Mouse (Mus musculus) kidney, adult 18-20 months (tissue): ENCODE data around the gene Osbp2.

Experiments
- DNase-seq: peaks from one replicate; pipeline ENCODE4 v3.0.0; 2021

Osbp2 gene

DNA sequence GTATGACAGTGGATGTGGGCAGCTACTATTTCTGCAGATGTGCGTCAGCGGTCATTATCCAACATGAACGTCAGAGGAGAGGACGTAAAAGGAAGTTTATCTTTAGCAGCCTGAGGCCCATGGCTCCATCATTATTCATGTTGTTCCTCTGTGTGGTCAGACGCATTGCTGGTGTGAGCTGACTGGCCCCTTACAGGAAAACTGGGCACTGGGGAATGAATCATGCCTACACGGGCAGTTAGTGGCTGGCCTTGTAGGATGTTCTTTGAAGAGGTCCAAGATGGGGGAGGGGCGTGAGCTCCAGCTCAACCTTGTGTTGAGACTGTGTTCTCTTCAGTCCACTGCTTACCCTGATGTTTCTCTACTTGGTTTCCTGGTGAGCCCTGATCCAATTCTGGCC is 109.0 kb downstream of the Osbp2 start:
- no peak for DNase-seq

DNA sequence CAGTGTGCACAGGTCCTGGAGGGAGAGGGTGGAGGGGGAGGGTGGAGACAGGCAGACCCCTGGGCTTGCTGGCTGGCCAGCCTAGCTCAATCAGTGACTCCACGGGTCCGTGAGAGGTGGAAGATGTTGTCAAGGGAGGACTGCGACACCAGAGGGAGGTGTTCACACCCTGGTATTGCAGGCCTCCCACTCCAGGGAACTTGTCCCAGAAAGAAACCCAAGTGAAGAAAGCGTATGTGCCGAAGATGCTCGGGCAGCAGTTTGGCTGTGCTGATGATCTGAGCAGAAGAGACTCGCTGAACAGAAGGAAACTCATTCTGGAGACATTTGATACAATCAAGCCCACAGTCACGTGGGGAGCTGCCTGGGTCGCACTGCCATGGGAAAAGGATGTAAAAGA is 109.8 kb downstream of the Osbp2 start:
- DNase-seq = no peak

DNA sequence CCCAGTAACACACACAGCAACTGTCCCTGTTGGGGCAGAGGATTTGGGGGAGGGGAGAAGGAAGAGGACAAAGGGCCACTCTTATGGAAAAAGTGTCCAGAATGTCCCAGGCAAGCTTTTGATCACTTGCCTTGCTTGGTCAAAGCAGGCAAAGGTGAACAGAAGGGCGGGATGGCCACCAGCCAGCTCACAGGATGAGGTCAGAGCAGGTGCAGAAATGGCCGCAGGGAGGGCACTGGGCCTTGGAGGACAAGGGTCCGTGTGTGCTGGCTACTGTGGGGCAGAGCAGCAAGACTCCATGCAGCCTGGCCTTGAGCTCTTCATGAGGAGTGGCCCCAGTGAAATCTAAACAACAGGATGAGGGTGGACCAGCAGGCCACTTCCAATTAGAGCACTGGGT is 110.9 kb downstream of the Osbp2 start:
- no peak for DNase-seq

DNA sequence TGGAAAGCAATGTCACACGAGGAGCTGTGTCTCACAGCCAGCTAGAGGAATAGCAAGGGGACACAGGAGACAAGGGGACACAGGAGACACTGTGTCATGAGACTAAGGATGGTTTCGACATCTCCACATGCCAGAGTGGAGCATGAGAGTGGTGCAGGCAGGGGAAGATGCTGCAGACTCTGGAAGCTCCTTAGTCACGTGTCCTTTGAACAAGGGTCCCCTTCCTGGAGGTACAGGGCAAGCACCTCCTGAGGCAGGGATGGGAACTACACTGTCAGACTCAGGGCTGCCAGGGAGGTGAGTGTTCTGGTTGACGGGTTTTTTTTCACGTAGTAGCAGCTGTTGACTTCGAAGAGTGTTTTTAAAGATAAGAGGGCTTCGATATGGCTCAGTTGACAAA is 113.9 kb downstream of the Osbp2 start:
- no peak for DNase-seq

DNA sequence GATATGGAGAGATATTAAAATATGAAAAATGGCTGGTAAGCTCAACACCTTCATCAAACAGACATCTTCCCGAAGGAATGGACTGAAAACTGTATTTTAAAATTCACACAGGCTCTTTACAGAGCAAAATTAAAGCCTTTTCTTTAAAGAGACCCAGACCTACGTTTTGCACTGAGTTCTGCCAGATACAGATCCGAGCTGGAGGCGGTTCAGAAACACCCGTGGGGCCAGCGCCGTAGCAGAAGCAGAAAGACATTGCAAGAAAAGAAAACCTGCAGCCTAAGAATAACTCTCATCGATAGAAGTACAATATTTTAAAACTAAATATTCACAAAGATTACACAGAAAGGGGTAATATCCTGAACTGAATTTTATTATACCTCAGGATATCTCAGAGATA is 121.3 kb downstream of the Osbp2 start:
- DNase-seq = no peak

DNA sequence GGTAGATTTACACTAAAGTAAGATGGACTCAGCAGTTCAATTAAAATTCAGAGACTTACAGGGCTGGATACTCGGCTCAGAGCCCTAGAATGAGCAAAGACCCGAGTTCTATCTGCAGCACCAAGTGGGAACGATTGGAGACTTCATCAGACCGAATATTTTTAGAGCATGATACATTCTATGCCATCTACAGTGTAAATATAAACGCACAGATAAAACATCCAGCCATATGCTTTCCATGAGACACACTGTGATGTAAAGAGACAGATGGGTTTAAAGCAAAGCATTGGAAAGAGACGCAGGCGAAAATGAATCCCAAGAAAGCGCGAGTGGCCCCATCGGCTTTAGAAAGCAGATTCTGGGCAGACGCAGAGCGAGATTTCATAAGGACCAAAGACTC is 122.5 kb downstream of the Osbp2 start:
- no peak for DNase-seq

DNA sequence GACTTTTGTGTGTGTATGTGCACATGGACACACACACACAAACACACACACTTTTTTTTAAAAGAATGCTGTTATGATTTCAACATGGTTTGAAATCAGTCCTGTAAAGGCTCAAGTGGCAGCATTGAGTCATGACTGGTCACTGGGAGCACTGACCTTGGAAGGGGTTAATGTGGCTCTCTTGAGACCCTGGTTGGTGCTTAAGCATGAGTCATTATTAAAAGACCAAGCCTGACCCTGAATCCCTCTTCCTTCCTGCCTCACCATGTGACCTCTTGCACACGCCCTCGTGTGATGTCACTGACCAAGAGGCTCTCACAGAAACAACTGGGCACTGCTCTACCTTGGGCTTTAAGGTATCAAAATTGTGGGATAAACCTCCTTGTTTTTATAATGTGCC is 124.9 kb downstream of the Osbp2 start:
- no peak for DNase-seq

DNA sequence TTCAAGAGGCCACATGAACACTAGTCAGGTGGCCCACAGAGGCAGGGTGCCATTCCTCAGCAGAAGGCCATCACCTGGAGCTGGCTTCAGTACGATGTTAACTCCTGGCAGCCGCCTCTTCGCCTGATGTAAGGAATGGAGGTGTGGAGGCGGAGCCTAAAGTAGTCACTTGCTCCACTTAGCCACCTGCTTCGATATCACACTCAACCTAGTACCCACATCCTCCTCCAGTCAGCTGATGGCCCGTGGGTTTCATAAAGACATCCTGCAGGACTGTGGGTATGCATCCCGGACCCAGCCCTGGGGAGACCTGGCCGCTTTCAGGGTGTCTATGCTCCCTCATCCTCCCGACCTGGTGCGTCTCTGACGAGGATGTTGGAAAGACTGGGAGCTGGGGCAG is 128.0 kb downstream of the Osbp2 start:
- no peak for DNase-seq

DNA sequence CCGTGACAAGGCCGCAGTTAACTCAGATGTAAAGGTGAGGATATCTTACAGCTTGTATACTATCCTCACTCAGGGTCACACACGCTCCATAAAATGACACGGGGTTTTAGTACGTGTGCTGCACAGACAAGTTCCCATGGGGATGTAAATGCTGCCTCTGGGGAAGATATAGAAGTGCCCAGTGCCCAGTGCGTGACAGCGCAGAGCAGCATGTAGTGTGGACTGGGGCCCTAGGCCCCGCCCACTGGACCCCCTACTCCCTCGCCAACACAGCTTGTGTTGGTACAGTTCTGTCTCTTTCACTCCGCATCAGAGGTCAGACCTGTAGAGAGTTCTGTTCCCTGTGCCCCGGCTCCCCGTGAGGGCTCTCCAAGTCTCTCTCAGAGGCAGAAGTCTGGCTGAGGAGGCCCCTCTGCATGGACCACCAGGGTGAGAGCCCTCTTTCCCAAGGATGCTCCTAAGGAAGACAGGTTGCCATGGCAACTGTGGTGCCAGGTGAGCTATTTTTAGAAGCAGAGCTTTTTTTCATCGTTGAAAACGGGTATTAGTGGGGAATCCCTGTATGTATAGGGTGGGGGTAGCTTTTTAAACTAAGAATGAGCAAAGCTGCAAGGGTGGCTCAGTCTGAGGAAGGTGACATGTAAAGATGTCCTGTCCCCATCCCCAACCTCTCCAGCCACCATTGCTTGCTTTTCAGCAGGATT is 129.6 kb downstream of the Osbp2 start:
- no peak for DNase-seq

DNA sequence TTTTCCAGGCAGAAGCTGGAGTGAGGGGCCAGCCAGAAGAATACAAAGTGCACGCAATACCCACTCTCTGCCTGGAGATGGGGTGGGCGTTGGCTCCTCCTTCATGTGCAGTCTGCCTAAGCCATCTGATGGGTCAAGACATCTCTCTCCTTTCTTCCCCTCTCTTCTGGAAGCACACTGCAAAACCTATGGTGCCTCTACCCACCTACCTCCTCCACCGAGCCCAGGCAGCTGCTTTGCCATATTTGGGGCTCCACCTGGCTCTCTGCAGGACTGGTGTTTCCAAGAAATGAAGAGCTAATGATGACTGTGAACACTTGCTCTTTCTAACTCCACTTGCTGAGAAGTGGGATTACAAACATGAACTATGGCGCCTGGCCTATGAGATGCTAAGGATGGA is 132.2 kb downstream of the Osbp2 start:
- no peak for DNase-seq

DNA sequence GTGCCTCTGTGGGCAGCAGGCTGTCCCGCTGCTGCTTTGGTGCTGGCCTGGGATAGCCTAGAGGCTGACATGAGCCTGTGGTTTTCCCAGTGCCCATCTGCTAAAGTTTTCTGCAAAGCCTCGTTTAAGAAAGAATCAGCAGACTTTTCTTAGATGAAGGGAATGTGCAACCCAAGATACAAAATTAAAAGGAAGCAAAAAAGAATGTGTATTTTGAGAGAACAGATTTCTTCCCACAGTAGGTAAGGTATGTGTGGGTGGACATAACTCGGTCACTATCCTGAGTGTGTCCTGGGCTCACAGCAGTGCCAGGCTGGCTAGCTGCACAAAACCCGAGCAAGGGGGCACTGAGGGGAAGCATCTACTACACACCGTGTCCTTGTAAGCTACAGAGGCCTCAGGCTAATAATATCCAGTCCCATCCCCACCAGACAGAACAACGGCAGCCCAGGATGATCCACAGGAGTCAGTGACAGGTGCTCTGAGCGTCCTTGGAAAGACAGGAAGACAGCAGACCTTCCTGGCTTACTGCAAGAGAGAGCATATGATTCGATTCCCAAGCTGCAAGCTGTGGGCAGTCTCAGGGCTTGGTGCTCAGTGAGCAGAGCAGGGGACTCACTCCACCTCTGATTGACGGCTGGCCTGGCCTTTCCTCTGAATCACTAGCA is 136.1 kb downstream of the Osbp2 start:
- no peak for DNase-seq

DNA sequence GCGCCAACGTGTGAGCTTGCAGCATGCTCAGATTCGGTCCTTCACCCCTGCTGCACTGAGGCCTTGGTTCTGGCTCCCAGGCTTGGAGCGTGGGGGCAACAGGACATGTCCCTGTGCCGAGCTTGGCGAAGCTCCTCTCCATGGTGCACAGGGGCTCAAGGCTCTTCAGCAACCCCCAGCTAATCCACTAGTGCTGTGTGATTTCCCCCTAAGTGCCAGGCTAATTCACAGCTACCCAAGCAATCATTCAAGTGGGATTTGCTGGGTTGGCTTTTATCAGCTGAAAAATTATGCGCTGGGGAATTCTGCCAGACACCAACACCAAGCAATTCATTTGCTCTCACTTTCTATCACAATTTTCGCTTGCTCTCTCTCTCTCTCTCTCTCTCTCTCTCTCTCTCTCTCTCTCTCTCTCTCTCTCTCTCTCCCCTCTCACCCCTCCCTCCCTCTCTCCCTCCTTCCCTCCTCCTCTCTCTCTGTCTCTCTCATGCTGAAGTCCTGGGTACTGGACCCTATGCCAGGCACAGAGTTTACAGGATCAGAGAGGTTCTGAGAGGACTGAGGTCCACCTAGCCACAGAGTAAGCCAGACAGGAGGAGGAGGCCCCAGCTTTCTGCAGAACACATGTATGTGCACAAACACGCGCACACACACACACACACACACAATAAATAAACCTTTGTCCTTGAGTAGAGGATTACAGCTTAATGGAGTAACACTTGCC is 138.2 kb downstream of the Osbp2 start:
- DNase-seq = no peak

DNA sequence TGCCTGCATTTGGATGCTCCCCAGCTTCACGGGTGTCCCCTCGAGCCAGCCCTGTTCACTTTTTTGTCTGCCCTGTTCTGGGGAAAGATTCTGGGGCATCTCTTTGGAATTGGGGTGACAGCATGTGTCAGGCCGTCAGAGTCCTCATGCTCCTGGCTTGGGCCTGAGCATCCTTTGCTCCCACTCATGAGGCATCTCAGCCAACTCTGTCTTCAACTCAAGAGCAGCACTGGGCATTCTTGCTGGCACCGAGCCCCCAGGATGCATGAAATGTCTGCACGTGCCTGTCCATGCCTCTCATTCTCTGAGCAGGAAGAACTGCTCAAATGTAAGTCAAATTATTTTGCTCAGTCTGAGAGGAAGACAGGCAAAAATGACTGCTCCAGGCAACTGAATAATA is 139.0 kb downstream of the Osbp2 start:
- no peak for DNase-seq

DNA sequence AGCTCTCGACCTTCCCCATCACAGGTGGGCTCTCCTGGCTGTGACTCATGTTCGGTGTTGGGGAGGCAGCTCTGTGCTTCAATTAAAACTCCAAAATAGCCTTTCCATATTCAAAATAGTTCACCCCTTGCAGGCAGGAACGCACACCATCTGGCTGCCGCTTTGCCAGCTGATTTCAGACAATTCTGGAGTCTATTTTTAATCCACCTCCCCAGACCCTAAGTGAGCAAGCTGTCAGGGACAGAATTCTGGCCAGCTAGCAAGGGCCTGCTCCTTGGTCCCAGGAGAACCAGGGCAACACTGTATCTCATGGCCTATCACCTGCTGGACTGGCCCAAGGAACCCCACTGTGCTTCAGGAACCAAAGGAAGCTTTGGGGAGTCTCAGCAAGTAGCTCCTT is 139.8 kb downstream of the Osbp2 start:
- DNase-seq = no peak

DNA sequence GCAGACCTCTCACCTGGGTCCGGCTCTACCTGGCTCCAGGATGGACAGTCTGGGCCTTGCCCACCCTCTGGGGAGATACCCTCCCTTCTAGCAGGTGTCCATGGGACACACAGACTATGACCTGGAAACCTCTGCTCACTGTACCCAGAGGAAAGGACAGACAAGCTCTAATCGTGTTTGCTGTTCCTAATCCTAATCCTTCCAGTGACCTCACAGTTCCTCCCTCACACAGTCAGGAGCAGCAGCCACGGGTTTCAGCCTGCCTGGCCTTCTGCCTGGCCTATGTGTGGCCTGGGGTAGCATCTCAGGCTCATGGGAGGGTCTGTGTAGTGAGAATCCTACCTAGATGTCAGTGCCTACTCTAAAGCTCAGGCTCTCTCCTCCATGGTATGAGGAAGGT is 140.8 kb downstream of the Osbp2 start:
- no peak for DNase-seq

DNA sequence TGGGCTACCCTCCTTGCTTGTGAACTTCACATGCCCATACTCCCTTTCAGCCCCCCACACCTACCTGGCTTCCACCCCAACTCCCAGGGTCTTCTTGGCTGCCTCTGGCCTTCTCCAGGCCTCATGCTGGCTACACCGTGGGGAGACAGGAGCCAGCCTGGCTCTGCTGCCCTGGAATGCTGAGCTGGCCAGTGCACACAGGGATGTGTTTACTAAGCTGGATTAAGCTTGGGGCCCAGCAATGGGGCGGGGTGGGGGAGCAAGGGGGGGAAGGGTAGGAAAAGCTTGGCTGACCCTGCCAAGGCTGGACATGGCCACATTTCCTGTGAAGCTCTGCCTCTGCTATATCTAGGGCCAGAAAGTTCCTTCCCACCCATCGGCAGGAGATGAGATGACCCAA is 141.7 kb downstream of the Osbp2 start:
- no peak for DNase-seq

DNA sequence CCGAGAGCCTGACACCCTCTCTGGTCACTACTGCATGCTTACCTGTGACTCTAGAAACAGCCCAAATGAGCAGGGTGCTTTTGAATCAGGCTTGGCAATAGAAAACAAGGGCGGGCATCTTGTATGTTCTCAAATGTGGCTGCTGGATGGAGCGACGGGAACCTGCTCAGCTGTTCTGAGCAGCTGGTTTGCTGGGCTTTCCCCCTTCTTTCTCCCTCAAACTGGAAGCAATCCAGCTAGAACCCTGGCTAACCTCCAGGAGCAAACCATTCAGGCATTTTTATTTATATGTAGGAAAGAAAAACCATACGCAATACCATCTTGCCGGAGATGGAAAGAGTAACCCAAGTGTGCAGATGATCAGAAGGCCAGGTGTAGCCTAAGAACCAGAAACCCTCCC is 147.0 kb downstream of the Osbp2 start:
- no peak for DNase-seq

DNA sequence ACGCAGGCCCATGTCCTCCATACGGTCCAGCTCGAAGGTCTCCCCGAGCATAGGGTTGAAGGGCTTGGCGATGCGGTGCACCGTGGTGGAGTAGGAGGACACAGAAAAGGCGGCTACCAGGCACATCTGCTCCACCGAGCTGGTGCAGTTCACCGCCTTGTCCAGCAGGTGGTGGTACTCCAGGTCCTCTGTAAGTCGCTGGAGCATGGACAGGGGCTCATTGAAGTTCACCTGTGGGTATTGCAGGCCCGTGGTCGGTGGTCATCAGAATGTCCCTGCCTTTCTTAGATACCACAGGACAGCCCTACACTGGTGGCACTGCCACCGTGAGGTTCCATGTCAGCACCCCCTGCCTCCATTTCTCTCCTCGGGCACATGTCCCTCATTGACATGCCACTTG is 149.2 kb downstream of the Osbp2 start:
- peak; percentile 71 for DNase-seq

DNA sequence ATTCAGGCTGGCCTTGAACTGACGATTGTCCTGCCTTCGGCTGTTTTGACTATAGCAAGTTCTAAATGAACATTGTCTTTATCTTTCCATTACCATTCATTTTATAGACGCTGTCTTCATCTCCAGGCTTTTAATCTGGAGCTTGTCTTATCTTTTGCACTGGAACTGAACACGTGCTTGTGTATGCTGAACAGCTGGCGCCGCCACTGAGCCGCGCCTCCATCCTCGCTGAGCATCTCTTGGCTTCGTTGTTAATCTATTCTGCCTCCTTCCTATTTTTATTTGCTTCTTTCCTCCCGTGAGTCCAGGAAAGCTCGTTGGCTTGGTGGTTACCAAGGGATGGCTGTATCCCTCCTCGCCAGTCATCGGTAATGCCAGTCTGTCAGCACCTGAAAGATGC is 153.5 kb downstream of the Osbp2 start:
- DNase-seq = no peak

DNA sequence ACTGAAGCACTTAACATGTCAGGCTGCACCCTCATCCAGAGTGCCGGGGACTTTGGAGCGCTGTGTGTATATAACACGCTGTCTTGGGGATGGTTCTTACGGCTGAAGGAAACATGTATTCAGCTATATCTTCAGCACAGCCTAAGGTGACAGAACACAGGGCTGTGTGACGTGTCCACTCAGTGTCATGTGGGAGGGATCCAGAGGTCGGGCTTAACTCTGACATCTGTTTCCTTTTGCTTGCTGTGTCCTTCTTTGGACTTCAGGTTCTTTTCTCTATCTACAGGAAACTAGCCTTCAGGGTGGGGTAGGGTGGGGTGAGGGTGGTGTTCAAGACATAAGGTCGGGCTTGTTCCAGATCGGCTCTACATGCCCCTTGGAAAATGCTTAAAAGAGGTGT is 156.6 kb downstream of the Osbp2 start:
- no peak for DNase-seq

DNA sequence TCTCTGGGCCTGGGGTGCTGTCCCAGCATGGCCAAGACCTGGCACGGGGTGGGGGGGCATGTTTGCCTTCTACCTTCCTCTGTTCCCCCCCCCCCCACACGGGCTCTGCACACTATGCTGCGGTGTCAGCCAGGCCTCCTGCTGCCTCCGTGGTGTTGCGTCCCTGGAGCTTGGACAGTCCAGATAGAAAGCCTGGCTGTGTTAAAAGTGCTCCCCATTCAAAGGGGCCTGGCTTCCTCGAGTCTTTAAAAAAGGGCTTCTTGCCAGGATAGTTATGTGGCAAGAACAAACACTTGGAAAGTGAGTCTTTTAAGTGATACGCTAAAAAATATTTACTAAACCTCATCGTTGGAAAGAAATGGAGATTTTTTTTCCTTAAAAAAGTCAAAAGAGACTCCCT is 159.3 kb downstream of the Osbp2 start:
- no peak for DNase-seq

DNA sequence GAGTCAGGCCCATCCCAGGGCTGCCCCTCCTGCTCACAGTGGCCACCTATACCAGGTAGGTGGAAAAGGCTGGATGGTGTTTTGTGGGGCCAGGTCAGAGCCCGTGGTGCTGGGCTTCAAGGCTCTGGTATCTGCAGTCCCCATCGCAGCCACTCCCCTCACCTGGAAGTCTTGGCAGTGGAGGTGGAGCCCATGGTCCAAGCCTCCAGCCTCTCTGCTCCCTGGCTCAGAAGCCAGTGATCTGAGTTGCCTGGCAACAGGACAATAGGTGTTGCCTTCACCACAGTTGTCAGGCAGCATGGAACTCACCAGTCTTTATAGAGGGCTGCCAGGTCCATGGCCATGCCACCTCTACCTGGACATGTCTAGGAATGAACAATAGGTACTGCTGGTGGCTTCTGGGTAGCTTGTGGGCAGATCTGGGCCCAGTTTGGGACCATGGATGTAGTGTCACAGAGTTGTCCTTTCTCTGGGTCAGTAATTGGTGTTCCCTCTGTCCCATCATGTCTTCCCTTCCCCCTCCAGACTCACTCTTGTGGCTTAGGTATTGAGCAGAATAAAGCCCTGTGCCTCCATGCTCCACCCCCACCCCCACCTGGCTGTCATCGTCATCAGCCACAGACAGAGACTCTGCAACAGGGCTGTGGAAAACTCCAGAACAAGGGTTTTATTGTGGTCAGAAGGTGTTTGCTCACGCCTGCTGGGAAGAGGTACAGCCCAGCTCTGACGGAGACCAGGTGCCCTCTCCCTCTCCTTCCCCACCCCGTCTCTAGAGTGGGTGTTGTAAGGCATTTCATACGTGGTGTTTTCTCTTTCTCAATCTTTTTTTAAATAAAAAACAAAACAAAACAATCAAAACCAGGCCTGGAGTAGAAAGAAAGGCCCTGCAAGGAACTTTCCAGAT is 160.4 kb downstream of the Osbp2 start:
- DNase-seq = no peak

DNA sequence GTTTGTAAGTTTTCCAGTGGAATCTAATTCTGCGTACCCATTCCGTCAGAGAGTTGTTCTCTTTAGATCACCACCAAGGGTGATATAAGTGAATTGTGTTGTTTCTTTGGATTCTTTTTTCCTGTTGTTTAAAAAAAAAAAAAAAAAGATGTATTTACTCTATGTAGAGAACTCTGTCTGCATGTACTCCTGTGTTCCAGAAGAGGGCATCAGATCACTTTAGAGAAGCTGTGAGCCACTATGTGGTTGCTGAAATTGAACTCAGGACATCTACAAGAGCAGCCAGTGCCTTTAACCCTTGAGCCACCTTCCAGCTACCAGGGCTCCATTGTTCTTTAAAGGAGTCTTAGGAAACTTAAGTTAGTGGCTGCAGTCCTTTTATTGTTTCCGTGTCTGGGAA is 166.3 kb downstream of the Osbp2 start:
- DNase-seq = no peak
